In the genomic region with DNA sequence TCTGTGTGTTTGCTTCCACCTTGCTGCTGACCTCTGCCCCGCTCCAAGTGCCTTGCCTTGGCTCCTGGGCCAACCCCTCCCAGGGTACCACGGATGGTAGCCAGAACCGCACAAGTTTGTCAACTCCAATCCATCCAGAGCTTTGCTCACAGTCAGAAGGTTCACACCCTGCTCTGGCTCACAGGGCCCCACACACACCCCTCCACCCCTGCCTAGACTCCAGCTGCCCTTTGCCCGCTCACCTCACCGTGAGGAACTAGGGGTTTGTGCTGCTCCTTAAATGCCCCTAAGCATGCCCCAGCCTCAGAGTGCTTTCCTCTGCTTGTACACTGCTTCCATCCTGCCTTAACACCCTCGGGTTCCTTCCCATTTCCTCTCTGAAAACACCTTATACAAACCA, we compare ENCODE assay signal across 25 mouse cellular contexts.
"Had no signal": no experiment of that assay in that cellular context is flagged by ENCODE, and none has a peak within 500 bp of the region (broad histone marks: within the 10 kb centered on the region; RNA-seq: fewer than 3 reads in every experiment).

No protein-coding gene starts in this region.

- H3K4me3 ChIP-seq: heart, adult 2 months; heart, embryonic 13.5 days; heart, embryonic 15.5 days; hindbrain, embryonic 13.5 days; hindbrain, embryonic 15.5 days; layer of hippocampus, adult 2 months; left cerebral cortex, adult 2 months; limb, embryonic 10.5 days; limb, embryonic 12.5 days; liver, embryonic 13.5 days; liver, embryonic 15.5 days had no signal

- DNase-seq: gastrocnemius, postnatal 14 days; gastrocnemius, postnatal 36 days; heart, adult 11 months; heart, adult 2 months; heart, postnatal 14 days; heart, postnatal 36 days; kidney, adult 18-20 months; kidney, adult 8-10 months; kidney, postnatal 10 days; kidney, postnatal 25 days; kidney, postnatal 4 days; liver; liver, embryonic 13.5 days had no signal

- H3K36me3 ChIP-seq: heart, embryonic 13.5 days; heart, embryonic 15.5 days; hindbrain, embryonic 13.5 days; hindbrain, embryonic 15.5 days; limb, embryonic 10.5 days; limb, embryonic 12.5 days; liver, embryonic 13.5 days; liver, embryonic 15.5 days had no signal

- H3K27me3 ChIP-seq: hindbrain, embryonic 15.5 days; liver, embryonic 15.5 days had no signal

- H3K9me3 ChIP-seq: heart, embryonic 15.5 days; hindbrain, embryonic 13.5 days; hindbrain, embryonic 15.5 days; limb, embryonic 10.5 days had no signal

- ATAC-seq: hindbrain, postnatal 0 days had no signal

- H3K9ac ChIP-seq: heart, embryonic 13.5 days; heart, embryonic 15.5 days; hindbrain, embryonic 13.5 days; hindbrain, embryonic 15.5 days; limb, embryonic 12.5 days; liver, embryonic 13.5 days; liver, embryonic 15.5 days had no signal

- H3K4me2 ChIP-seq: heart, embryonic 11.5 days; heart, embryonic 13.5 days; heart, embryonic 15.5 days; hindbrain, embryonic 13.5 days; hindbrain, embryonic 15.5 days; limb, embryonic 12.5 days; liver, embryonic 11.5 days; liver, embryonic 13.5 days; liver, embryonic 15.5 days had no signal

- H3K4me1 ChIP-seq: heart, embryonic 13.5 days; heart, embryonic 15.5 days; hindbrain, embryonic 15.5 days; limb, embryonic 10.5 days; limb, embryonic 12.5 days; liver, embryonic 13.5 days; liver, embryonic 15.5 days had no signal

- H3K27ac ChIP-seq: heart, adult 2 months; heart, embryonic 13.5 days; heart, embryonic 15.5 days; hindbrain, embryonic 13.5 days; hindbrain, embryonic 15.5 days; hindbrain, postnatal 0 days; layer of hippocampus, adult 2 months; left cerebral cortex, adult 2 months; limb, embryonic 10.5 days; limb, embryonic 12.5 days; liver, embryonic 13.5 days; liver, embryonic 15.5 days had no signal
